Mouse (Mus musculus): ENCODE results near the gene Ybx3.

The Ybx3 gene

DNA sequence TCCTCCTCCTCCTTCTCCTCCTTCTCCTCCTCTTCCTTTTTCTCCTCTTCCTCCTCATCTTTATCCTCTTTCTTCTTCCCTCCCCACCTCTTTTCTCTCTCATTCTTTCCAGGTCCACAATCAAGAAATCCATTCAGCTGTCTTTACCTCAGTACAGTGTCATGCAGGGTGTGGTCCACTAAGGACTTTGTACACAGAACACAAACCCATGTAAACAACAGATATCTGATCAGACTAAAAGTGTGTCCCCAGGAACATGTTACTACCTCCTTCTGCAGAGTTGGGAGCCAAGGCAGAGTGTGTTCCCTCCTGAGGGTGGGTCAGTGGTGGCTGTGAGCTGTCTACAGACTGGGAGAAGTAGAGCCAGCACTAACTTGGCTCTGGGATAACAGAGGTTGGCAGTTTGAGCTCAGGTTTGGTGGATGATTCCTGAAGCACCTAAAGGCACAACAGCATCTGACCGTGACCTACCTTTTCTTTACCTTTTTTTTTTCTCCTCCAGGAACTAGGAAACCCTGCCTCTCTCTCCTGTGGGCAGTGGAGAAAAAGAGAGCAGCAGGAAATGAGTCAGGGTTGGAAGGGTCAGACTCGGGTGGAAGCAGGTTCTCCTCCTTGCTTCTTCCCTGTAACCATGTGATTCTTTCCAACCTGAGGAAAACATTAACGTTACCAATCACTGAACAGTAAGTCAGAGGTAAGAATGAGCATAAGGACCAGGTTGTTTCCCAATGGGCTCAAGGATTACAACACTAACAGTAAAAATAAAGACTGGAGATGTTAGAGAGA, 66.2 kb downstream of the Ybx3 start:
- DNase-seq: no peak

DNA sequence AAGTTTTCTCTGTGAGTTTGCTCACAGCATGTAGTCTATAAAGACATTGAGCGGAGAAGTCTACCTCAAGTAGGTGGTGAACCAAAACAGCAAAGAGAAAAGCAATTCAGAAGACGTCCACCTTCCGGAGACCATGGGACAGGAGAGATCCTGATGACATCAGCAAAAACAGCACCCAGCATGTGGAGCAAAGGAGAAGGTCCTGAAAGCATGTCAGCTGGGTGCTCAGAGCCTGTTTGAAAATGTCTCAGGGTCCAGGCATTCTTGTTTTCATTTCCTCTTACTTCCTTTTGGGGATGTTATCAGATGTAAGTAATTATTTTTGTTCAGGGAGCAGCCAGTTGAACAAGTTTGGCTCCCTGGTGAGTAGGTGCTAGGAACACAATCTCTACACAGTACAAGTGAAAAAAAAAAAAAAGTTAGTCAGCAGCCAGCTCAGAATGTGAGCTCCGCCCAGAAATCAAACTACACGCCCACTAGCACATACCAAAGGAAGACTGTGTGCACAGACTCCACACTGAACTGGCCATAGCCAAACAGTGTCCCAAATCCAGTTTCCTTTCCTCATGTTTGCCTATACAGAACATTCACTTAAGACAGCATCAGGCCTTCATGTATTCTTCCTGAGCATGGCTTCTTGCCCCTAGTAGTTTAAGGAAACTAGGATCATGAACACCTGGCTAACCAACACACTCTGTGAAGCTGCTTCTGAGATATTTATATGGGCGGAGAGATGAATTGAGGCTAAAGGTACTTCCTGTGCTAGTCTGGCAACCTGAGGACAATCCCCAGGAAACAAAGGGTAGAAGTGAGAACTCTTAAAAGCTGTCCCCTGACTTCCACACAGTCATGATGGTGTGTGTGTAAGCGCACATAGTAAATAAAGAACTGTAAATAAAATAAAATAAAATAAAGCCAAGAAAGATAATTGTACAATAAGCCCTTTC, 71.8 kb downstream of the Ybx3 start:
- no peak for DNase-seq
